Mouse (Mus musculus) ES-E14 (cell line): ENCODE data around the gene Cela3b. TPM values are rescaled to one million over a fixed set of nuclear protein-coding genes. Genes with fewer than 3 reads are reported as not detected.

Experiments
- DNase-seq: peaks from one replicate; pipeline ENCODE4 v3.0.0-alpha.2; 2013; ENCODE audit warnings: low read depth, low spot score
- H3K27ac ChIP-seq: 2 replicates; pipeline ENCODE4 v1.5.1; 2012; ENCODE audit warnings: low read depth, mild to moderate bottlenecking, low read length, moderate library complexity, mixed read lengths; ENCODE audit not compliant: poor library complexity, insufficient read depth, severe bottlenecking
- H3K36me3 ChIP-seq: 2 replicates; pipeline ENCODE4 v1.6.1; 2012; ENCODE audit warnings: mild to moderate bottlenecking, low read length, moderate library complexity, mixed read lengths; ENCODE audit not compliant: control insufficient read depth, poor library complexity, insufficient read depth, severe bottlenecking
- H3K4me1 ChIP-seq, 2 experiments: fragments of 150-350 bp in 1 of 2; sonication (generic) in 1 of 2; 2 replicates each; pipeline ENCODE4 v1.6.1; 2012; ENCODE audit warnings: low read length in 2 of 2, mild to moderate bottlenecking in 1 of 2, mixed read lengths in 1 of 2; ENCODE audit not compliant: control insufficient read depth in 2 of 2, insufficient read depth in 2 of 2, poor library complexity in 1 of 2
- H3K4me3 ChIP-seq, 2 experiments: fragments of 150-350 bp in 1 of 2; sonication (generic) in 1 of 2; 2 replicates each; pipeline ENCODE4 v1.5.1; 2012; ENCODE audit warnings: low read length in 2 of 2, low read depth in 1 of 2, mild to moderate bottlenecking in 1 of 2, mixed read lengths in 1 of 2; ENCODE audit not compliant: insufficient read depth in 1 of 2, poor library complexity in 1 of 2, severe bottlenecking in 1 of 2
- H3K9ac ChIP-seq: 2 replicates; pipeline ENCODE4 v1.6.1; 2012; ENCODE audit warnings: low read depth, mild to moderate bottlenecking, low read length, mixed read lengths; ENCODE audit not compliant: poor library complexity, insufficient read depth, severe bottlenecking
- H3K9me3 ChIP-seq: fragments of 150-350 bp; sonication (generic); 2 replicates; pipeline ENCODE4 v1.6.1; 2012; ENCODE audit warnings: low read depth, mild to moderate bottlenecking, low read length; ENCODE audit not compliant: control insufficient read depth, insufficient read depth
- CHD2 ChIP-seq: IDR thresholded peaks from 2 replicates; pipeline ENCODE4 v1.6.1; 2014; ENCODE audit warnings: mild to moderate bottlenecking, low read depth, low read length, inconsistent platforms
- HCFC1 ChIP-seq: IDR thresholded peaks from 2 replicates; pipeline ENCODE4 v1.6.1; 2012; ENCODE audit warnings: low read length, inconsistent platforms, borderline replicate concordance; ENCODE audit not compliant: insufficient read depth
- MAFK ChIP-seq: IDR thresholded peaks from 2 replicates; pipeline ENCODE4 v1.6.1; 2014; ENCODE audit warnings: mild to moderate bottlenecking, low read depth, low read length, inconsistent platforms; ENCODE audit not compliant: insufficient read depth
- ZC3H11A ChIP-seq: IDR thresholded peaks from 2 replicates; pipeline ENCODE4 v1.6.1; 2012; ENCODE audit warnings: low read depth, mild to moderate bottlenecking, inconsistent platforms, low read length, borderline replicate concordance
- ZNF384 ChIP-seq: IDR thresholded peaks from 2 replicates; pipeline ENCODE4 v1.6.1; 2012; ENCODE audit warnings: low read depth, low read length, inconsistent platforms
- in situ Hi-C, 2 experiments: fragments of 600-800 bp; cut with MboI; formaldehyde crosslinking; loops; one replicate each; pipeline ENCODE4 v1.15.1; 2025; ENCODE audit warnings: low sequenced_read_pairs in 2 of 2, inconsistent platforms in 1 of 2; ENCODE audit not compliant: unreplicated experiment in 2 of 2
- total RNA-seq: library from RNA; depleted of rRNA; stranded (reverse); fragments of 300-350 nt; gene quantifications from 2 replicates; pipeline ENCODE4 v1.2.3, GENCODE M21; 2012

Gene Cela3b
- total RNA-seq, 1 experiment = not detected

GRCm38 (mm10) chr4:137390196-137390595, 40.1 kb downstream of the Cela3b start:
- TF ChIP-seq MAFK = no peak

GRCm38 (mm10) chr4:137388983-137389382, 41.4 kb downstream of the Cela3b start:
- TF ChIP-seq ZC3H11A (no peak), CHD2 (no peak), HCFC1 (no peak), ZNF384 (no peak), MAFK (no peak)
- Histone ChIP-seq H3K27ac (no peak overlapping the region), H3K36me3 (no peaks in the 10 kb centered on the region), H3K9me3 (no peaks in the 10 kb centered on the region), H3K9ac (no peak overlapping the region; the same call in 1 of the 2 replicates), H3K4me3 (peak overlapping the region; percentile 91 to 92; a peak in 3 of 4 replicates), H3K4me1 (no peaks in the 10 kb centered on the region; a peak in 1 of 4 replicates)
- no peak for DNase-seq
- in situ Hi-C loops = no loop called here

More at GRCm38 (mm10) chr4:137390196-137390595, 40.1 kb downstream of the Cela3b start:
- no peak for DNase-seq
- Histone ChIP-seq H3K9me3 (no peaks in the 10 kb centered on the region), H3K9ac (no peak overlapping the region), H3K27ac (no peak overlapping the region), H3K4me3 (no peak overlapping the region), H3K36me3 (no peaks in the 10 kb centered on the region), H3K4me1 (no peaks in the 10 kb centered on the region; a peak in 1 of 4 replicates)
- in situ Hi-C loops = no loop called here

- Histone ChIP-seq H3K36me3 (no peaks in the 10 kb centered on the region), H3K27ac (peak overlapping the region; percentile 72), H3K9me3 (no peaks in the 10 kb centered on the region), H3K4me1 (no peaks in the 10 kb centered on the region; a peak in 1 of 4 replicates), H3K4me3 (peak overlapping the region; percentile 91 to 92), H3K9ac (peak overlapping the region; percentile 95)
- in situ Hi-C loops = no loop called here
- DNase-seq = peak; percentile 77
- TF ChIP-seq CHD2 (peak; percentile 78), HCFC1 (peak; percentile 79), MAFK (no peak)
Measured at GRCm38 (mm10) chr4:137388059-137388794, 42.1 kb downstream of the Cela3b start.

- DNase-seq = no peak
- Histone ChIP-seq H3K36me3 (no peaks in the 10 kb centered on the region), H3K9me3 (no peaks in the 10 kb centered on the region), H3K4me1 (no peaks in the 10 kb centered on the region; a peak in 1 of 4 replicates), H3K9ac (peak overlapping the region; percentile 95), H3K27ac (peak overlapping the region; percentile 72), H3K4me3 (peak overlapping the region; percentile 91 to 92)
- in situ Hi-C loops = no loop called here
- no peak for TF ChIP-seq ZNF384
- no peak for TF ChIP-seq CHD2
- no peak for TF ChIP-seq MAFK
- TF ChIP-seq ZC3H11A = no peak
- TF ChIP-seq HCFC1 = no peak
Measured at GRCm38 (mm10) chr4:137387482-137388058, 42.8 kb downstream of the Cela3b start.
